Mouse (Mus musculus) cerebellum, adult 2 months (tissue): ENCODE results near the gene Vmn2r55. TPM values are rescaled to one million over a fixed set of nuclear protein-coding genes. Genes with fewer than 3 reads are reported as not detected.
"Not testable (repeated sequence)": the region's sequence is repeated elsewhere in the genome, so short reads cannot be mapped to it uniquely, and the experiment has no call there.

Experiments used
- DNase-seq, 2 experiments: peaks; one replicate each; pipeline ENCODE4 v3.0.0; 2021
- H3K27ac ChIP-seq: fragments of 200-500 bp; 2 replicates; pipeline ENCODE4 v1.5.1; 2012; ENCODE audit warnings: low read length, control low read depth, inconsistent platforms; ENCODE audit not compliant: insufficient read depth
- H3K27me3 ChIP-seq: fragments of 200-500 bp; 2 replicates; pipeline ENCODE4 v1.6.1; 2012; ENCODE audit warnings: inconsistent platforms, mild to moderate bottlenecking, low read length, moderate library complexity; ENCODE audit not compliant: control insufficient read depth, insufficient read depth
- H3K4me1 ChIP-seq: fragments of 200-500 bp; 2 replicates; pipeline ENCODE4 v1.6.1; 2011; ENCODE audit warnings: low read length; ENCODE audit not compliant: control insufficient read depth, insufficient read depth
- H3K4me3 ChIP-seq: fragments of 200-500 bp; replicated peaks from 2 replicates; pipeline ENCODE3; 2011; ENCODE audit warnings: mild to moderate bottlenecking, low read depth, low read length, control low read depth; ENCODE audit not compliant: insufficient read depth
- CTCF ChIP-seq: fragments of 200-500 bp; IDR thresholded peaks from 2 replicates; pipeline ENCODE4 v1.5.1; 2011; ENCODE audit warnings: low read depth, mild to moderate bottlenecking, control low read depth, low read length, moderate library complexity, borderline replicate concordance; ENCODE audit not compliant: insufficient read depth
- POLR2A ChIP-seq: fragments of 200-500 bp; IDR thresholded peaks from 2 replicates; pipeline ENCODE4 v1.6.1; 2011; ENCODE audit warnings: low read length, control low read depth, borderline replicate concordance; ENCODE audit not compliant: insufficient read depth
- WGBS: fragments of 180-500 bp; shearing (Covaris S2); methylation state at CpG from one replicate; pipeline ENCODE4 v1.1.7; 2018; 5-methylcytosine and 5-hydroxymethylcytosine counted together
- polyA plus RNA-seq: library from polyadenylated mRNA; depleted of rRNA; stranded (reverse); fragments of >200 nt; gene quantifications from 2 replicates; pipeline ENCODE4 v1.2.3, GENCODE M21; 2012; rRNA removed

The Vmn2r55 gene
- polyA plus RNA-seq: not detected in 2 replicates

DNA sequence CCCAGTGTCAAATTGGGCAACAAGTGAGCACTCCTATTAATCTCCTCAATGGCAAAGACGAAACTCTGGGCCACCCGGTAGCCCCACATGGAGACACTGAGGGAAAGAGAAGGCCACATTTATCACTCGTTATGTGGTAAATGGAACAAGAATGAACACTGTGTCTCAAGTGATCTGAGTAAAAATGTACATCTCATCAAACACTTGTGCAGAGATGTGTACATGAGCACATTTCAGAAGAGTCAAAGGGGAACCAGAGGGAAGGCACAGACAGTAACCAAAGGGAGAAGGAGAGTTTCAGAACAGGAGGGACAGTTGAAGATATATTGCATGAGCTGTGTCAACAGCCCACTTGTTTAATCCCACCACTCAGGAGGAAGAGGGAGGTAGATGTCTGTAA, at the start of gene Vmn2r55:
Gene Vmn2r55 (minus strand): TSS at position 101 of the 400 bp plus-strand sequence.
- not testable (repeated sequence) for H3K27me3 ChIP-seq, H3K4me1 ChIP-seq, H3K4me3 ChIP-seq, DNase-seq, H3K27ac ChIP-seq
- 84% methylated on average over 3 of the region's 3 CpGs for WGBS

DNA sequence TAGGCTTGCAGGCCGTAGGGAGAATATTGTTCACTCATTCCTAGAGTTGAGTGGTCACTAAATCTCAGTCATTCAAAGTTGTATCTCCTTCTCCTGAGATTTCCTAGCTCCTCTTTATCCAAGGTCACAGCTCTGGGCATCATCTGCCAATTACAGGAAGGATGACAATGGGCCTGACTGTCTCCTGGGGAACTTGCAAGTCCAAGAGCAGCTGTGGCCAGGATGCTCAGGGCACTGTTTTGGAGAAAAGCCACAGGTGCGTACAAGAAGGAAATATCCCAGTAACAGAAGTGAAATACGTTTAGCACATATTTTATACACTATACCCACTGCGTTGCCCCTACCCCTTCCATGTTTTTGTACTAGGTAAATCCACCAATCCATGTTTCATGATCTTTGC, 44.6 kb downstream of the Vmn2r55 start, which contains the start of gene Vmn2r54:
Gene Vmn2r54 (minus strand): TSS at position 101 of the 400 bp plus-strand sequence.
- not testable (repeated sequence) for H3K4me3 ChIP-seq, H3K27me3 ChIP-seq, H3K27ac ChIP-seq, H3K4me1 ChIP-seq, DNase-seq
- WGBS: 68% methylated on average over 3 of the region's 4 CpGs

DNA sequence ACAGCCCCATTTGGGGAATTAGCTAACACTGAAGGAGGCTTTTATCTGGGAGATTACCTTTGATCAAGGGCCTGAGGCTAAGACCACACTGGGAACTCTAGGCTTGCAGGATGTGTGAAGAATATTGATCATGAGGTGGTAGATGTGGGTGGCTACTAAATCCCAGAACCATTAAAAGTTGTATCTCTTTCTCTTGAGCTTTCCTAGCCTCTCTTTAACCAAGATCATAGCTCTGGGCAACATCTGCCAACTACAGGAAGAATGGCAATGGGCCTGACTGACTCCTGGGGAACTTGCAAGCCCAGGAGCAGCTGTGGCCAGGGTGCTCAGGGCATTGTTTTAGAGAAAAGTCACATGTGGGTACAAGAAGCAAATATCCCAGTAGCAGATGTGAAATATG, 76.1 kb downstream of the Vmn2r55 start, which contains the start of gene Vmn2r53:
Gene Vmn2r53 (minus strand): TSS at position 101 of the 400 bp plus-strand sequence.
- H3K4me3 ChIP-seq: no peak within 1 kb of the TSS
- TF ChIP-seq POLR2A (no peak), CTCF (no peak)
- no peak for DNase-seq
- H3K4me1 ChIP-seq: no peaks in the 10 kb centered on the region
- H3K27ac ChIP-seq: no peak within 1 kb of the TSS
- H3K27me3 ChIP-seq: no peaks in the 10 kb centered on the region

Other genes starting within 250 kb of the Vmn2r55 start
- 10.8 and 12.4 TPM in 2 replicates for gene Zfp606, start 206.7 kb downstream of the Vmn2r55 start, polyA plus RNA-seq
- gene 2900092C05Rik, start 172.5 kb downstream of the Vmn2r55 start, polyA plus RNA-seq: not detected in 2 replicates
- under 0.01 and 0.02 TPM in 2 replicates for gene Vmn2r53, start 76.2 kb downstream of the Vmn2r55 start, polyA plus RNA-seq
- gene Vmn2r54, start 44.7 kb downstream of the Vmn2r55 start, polyA plus RNA-seq: not detected in 2 replicates
- gene Vmn2r56, start 50.0 kb upstream of the Vmn2r55 start, polyA plus RNA-seq: 0.02 TPM in 2 replicates
- gene Zscan18, start 118.6 kb upstream of the Vmn2r55 start, polyA plus RNA-seq: 10.8 and 11.2 TPM in 2 replicates
- 16.3 and 16.7 TPM in 2 replicates for gene Zfp329, start 133.9 kb upstream of the Vmn2r55 start, polyA plus RNA-seq
- gene Zfp110, start 149.8 kb upstream of the Vmn2r55 start, polyA plus RNA-seq: 12.6 and 13.5 TPM in 2 replicates
- gene Zfp128, start 196.2 kb upstream of the Vmn2r55 start, polyA plus RNA-seq: 5.6 and 6.1 TPM in 2 replicates
- 13.1 and 14.0 TPM in 2 replicates for gene Zscan22, start 212.8 kb upstream of the Vmn2r55 start, polyA plus RNA-seq
- 670 and 700 TPM in 2 replicates for gene Rps5, start 237.3 kb upstream of the Vmn2r55 start, polyA plus RNA-seq
- 2.6 and 3.5 TPM in 2 replicates for gene Rnf225, start 242.4 kb upstream of the Vmn2r55 start, polyA plus RNA-seq